Mouse (Mus musculus) midbrain, embryonic 14.5 days (tissue): ENCODE results near the gene Camta2. TPM values are rescaled to one million over a fixed set of nuclear protein-coding genes. Genes with fewer than 3 reads are reported as not detected.
A peak's percentile ranks its signal among the peaks of the same experiment; 100 is the strongest.

Experiments used
- ATAC-seq: fragments of 200-750 bp; cut with Nextera tagmentation; 2 replicates; pipeline ENCODE4 v1.8.0; 2017; ENCODE audit warnings: moderate number of reproducible peaks, moderate library complexity; ENCODE audit not compliant: low FRiP score, low TSS enrichment
- DNase-seq: peaks from one replicate; pipeline ENCODE4 v3.0.0-alpha.2; 2015
- H3K27ac ChIP-seq: fragments of 300-500 bp; sonication (generic); replicated peaks from 2 replicates; pipeline ENCODE4 v1.5.1; 2014; ENCODE audit warnings: mild to moderate bottlenecking, low read depth, low read length, moderate library complexity
- H3K27me3 ChIP-seq: fragments of 300-500 bp; sonication (generic); 2 replicates; pipeline ENCODE4 v1.6.1; 2014; ENCODE audit warnings: low read length, control low read depth, mixed read lengths; ENCODE audit not compliant: control insufficient read depth, insufficient read depth
- H3K36me3 ChIP-seq: fragments of 300-500 bp; sonication (generic); 2 replicates; pipeline ENCODE4 v1.6.1; 2014; ENCODE audit warnings: low read length, control low read depth; ENCODE audit not compliant: control insufficient read depth, insufficient read depth
- H3K4me1 ChIP-seq: fragments of 300-500 bp; sonication (generic); 2 replicates; pipeline ENCODE4 v1.6.1; 2014; ENCODE audit warnings: mild to moderate bottlenecking, antibody characterized with exemption, low read length, control low read depth; ENCODE audit not compliant: control insufficient read depth, insufficient read depth
- H3K4me2 ChIP-seq: fragments of 300-500 bp; sonication (generic); 2 replicates; pipeline ENCODE4 v1.6.1; 2014; ENCODE audit warnings: mild to moderate bottlenecking, low read length, moderate library complexity
- H3K4me3 ChIP-seq: fragments of 300-500 bp; sonication (generic); replicated peaks from 2 replicates; pipeline ENCODE4 v1.5.1; 2014; ENCODE audit warnings: low read depth, low read length
- H3K9ac ChIP-seq: fragments of 300-500 bp; sonication (generic); replicated peaks from 2 replicates; pipeline ENCODE4 v1.6.1; 2014; ENCODE audit warnings: mild to moderate bottlenecking, low read length, moderate library complexity
- H3K9me3 ChIP-seq: fragments of 300-500 bp; sonication (generic); 2 replicates; pipeline ENCODE4 v1.6.1; 2016; ENCODE audit warnings: low read length, control low read depth, mixed read lengths; ENCODE audit not compliant: control insufficient read depth
- WGBS: fragments of 180-500 bp; shearing (Covaris S2); extraction: QIAGEN DNeasy Blood & Tissue Kit; methylation state at CpG from one replicate; pipeline ENCODE4 v1.1.7; 2014; 5-methylcytosine and 5-hydroxymethylcytosine counted together
- polyA plus RNA-seq: library from polyadenylated mRNA; unstranded; fragments of >200 nt; fragmentation: Nextera tagmentation; extraction: Ambion mirVana; gene quantifications from 2 replicates; pipeline ENCODE4 v1.2.1, GENCODE M21; 2014

The Camta2 gene
- polyA plus RNA-seq, 1 experiment from 2014 or later, result 19.4 TPM

DNA sequence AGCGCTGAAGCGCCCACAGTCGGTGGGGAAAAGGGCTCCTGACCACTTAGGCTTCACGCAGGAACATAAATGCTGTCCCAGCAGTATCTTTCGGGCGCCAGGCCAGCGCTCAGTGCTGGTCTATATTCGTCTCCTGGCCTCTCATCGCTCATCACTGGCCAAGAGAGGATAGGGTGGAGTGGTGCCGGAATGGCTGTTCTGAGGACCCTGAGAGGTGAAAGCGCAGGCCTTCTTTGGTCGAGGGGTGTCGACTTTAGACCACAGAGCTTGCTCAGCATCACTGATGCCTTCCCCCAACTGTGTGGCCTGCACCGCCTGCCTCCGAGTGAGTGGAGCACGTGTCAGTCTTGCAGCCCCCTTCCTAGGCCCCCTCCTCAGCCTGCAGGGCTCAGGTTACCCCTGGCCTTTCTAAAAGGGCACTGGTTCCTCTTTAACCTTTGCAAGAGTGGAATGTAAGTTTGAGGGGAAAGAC is 31.4 kb downstream of the Camta2 start:
- Histone ChIP-seq H3K4me3 (peak overlapping the region; percentile 99), H3K4me1 (peaks cover 28% of the 10 kb centered on the region), H3K36me3 (peaks cover 20% of the 10 kb centered on the region), H3K9me3 (no peaks in the 10 kb centered on the region), H3K9ac (peak overlapping the region; percentile 97; the same call in 1 of the 2 replicates), H3K27ac (no peak overlapping the region), H3K4me2 (peak overlapping the region; percentile 86), H3K27me3 (no peaks in the 10 kb centered on the region)
- DNase-seq, result peak; percentile 32
- no peak for ATAC-seq
- 3% methylated on average over 16 of the region's 16 CpGs for WGBS

DNA sequence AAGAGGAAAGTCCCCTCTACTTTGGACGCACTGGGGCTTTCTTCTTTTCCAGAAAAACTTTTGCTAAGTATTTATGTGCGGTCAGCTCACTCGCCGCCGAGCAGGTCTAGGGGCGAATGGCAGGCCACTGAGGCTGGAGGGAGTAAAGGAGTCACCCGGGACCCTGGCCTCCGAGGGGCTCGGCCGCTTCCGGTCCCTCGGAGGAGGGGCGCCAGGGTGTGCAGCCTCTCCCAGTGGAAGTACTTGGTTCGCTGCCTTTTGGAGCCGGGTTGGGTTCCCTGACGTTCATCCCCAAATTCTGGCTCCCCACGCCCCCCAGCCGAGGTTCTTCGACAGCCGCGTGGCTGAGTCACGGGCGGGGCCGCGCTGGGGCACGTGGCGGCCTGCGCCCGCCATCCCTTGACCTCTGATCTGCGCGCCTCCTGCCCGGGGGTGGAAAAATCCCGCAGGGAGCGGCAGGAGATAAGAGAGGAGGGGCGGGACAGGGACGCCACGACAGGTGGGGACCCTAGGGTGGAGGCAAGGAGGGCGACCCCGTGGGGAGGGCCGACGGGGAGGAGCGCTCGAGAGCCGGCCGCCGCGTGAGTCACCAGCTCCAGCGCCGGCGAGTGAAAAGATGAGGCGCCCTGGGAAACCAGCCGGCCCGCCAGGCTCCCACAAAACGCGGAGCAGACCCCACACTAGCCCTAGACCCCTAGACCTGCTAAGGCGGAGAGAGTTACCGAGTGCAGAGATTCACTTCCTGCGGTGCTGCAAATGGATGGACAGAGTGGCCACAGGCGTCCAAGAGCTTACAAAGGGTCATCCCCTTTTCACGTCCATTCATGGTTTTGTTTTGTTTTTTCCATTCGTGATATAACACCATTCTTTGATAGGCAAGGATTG is 32.1 kb downstream of the Camta2 start:
- Histone ChIP-seq H3K36me3 (peaks cover 26% of the 10 kb centered on the region), H3K27me3 (no peaks in the 10 kb centered on the region), H3K9me3 (no peaks in the 10 kb centered on the region), H3K4me2 (peak overlapping the region; percentile 86), H3K4me3 (peak overlapping the region; percentile 99), H3K9ac (peak overlapping the region; percentile 97), H3K27ac (peak overlapping the region; percentile 42; the same call in 1 of the 2 replicates), H3K4me1 (peaks cover 28% of the 10 kb centered on the region)
- ATAC-seq (no peak), DNase-seq (peak; percentile 57)
- under 1% methylated on average over 61 of the region's 61 CpGs for WGBS

DNA sequence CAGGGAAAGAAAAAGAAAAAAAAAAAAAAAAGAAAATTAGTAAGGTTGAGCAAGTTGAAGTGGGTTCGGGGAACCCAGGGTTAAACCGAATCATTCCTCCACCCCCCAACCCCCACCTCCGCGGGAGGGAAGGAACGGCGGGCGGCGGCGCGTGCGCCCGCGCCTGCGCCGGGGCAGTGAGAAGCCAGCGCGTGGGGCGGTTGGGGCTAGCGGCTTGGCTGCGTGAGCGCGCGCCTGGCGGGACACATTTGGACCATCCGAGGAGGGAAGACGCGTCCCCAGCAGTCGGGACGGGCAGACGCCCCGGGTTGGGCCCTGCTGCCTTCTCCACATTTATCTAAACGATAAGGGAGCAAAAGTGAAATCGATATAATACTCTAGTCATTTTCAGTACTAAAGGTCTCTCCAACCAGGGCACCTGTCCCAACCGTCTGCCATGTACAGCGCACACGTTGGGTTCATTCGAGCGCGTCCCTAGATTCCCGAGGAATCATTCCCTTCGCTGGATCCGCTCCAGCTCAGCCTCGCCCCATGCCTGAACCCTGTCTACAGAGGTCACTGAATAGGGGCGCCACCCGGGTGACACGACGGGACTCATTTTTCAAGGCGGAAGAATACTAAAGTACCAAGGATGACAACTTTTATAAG is 32.9 kb downstream of the Camta2 start:
- Histone ChIP-seq H3K9ac (peak overlapping the region; percentile 97), H3K4me2 (peak overlapping the region; percentile 86), H3K4me1 (peaks cover 28% of the 10 kb centered on the region), H3K4me3 (peak overlapping the region; percentile 99), H3K9me3 (no peaks in the 10 kb centered on the region), H3K27ac (peak overlapping the region; percentile 96), H3K27me3 (no peaks in the 10 kb centered on the region), H3K36me3 (peaks cover 30% of the 10 kb centered on the region)
- peak; percentile 92 for DNase-seq
- ATAC-seq, result peak; percentile 56
- under 1% methylated on average over 48 of the region's 48 CpGs for WGBS

GRCm38 (mm10) chr11:70654198-70654922 is 33.5 kb downstream of the Camta2 start, which contains the start of gene Pfn1:
Gene Pfn1, minus strand, starts transcription at chr11:70654644.
- DNase-seq (peak; percentile 90), ATAC-seq (peak; percentile 57)
- Histone ChIP-seq H3K9ac (peak within 1 kb of the TSS; percentile 97), H3K36me3 (peaks cover 37% of the 10 kb centered on the region), H3K9me3 (no peaks in the 10 kb centered on the region), H3K4me3 (peak within 1 kb of the TSS; percentile 99), H3K4me2 (peak within 1 kb of the TSS; percentile 86), H3K4me1 (peaks cover 28% of the 10 kb centered on the region), H3K27ac (peak within 1 kb of the TSS; percentile 96), H3K27me3 (no peaks in the 10 kb centered on the region)
- under 1% methylated on average over 61 of the region's 61 CpGs for WGBS

DNA sequence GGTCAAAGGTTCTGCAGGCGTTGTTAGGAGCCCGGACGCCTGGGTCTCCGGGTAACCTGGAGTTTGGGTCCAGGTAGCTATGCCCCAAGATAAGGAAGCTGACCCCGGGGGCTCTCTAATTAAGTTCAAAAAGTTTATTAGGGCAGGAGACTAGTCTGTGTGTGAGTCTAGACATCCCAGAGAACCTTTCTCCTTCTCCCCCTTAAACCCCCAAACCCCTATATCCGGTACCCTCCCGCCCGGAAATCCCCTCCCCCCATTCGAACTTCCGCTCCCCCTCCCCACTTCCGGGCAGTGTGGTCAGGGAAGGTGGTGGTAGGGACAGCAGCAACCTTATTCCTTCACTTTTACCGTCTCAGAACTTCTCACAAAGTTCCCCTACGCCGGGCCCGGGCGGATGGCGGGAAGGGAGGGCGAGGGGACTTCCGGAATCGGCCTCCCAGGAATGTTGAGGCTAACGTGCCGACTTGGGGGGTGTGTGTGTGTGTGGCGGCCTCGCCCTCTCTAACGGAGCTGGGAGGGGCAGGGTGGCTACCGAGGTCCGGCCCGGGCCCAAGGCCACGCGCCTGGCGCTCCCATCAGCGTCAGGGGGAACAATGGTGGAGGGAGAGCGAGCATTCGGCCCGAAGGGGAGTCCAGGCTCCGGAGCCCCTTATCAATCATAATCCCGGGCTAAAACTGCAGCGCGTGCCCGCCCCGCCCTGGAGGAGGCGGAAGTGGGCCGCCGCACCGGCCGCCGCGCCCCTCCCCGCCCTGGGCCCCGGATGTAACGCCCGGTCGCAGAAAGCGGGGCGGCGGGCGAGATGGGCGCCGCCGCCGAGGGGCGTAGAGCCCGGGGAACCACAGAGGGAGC is 34.3 kb downstream of the Camta2 start:
- Histone ChIP-seq H3K9ac (peak overlapping the region; percentile 97), H3K27ac (peak overlapping the region; percentile 96), H3K4me2 (peak overlapping the region; percentile 86), H3K36me3 (peaks cover 43% of the 10 kb centered on the region), H3K4me1 (peaks cover 35% of the 10 kb centered on the region), H3K9me3 (no peaks in the 10 kb centered on the region), H3K4me3 (peak overlapping the region; percentile 99), H3K27me3 (no peaks in the 10 kb centered on the region)
- DNase-seq (peak; percentile 82), ATAC-seq (peak; percentile 63)
- WGBS, result 2% methylated on average over 58 of the region's 63 CpGs

GRCm38 (mm10) chr11:70652884-70653344 is 35.0 kb downstream of the Camta2 start:
- H3K4me2 ChIP-seq, result peak overlapping the region; percentile 86
- H3K4me1 ChIP-seq, result peaks cover 41% of the 10 kb centered on the region
- H3K9me3 ChIP-seq, result no peaks in the 10 kb centered on the region
- DNase-seq (no peak), ATAC-seq (no peak; the same call in 1 of the 2 replicates)
- 68% methylated on average over 6 of the region's 6 CpGs for WGBS
- peak overlapping the region; percentile 96; the same call in 1 of the 2 replicates for H3K27ac ChIP-seq
- peaks cover 43% of the 10 kb centered on the region for H3K36me3 ChIP-seq
- peak overlapping the region; percentile 97 for H3K9ac ChIP-seq
- peak overlapping the region; percentile 99 for H3K4me3 ChIP-seq
- no peaks in the 10 kb centered on the region for H3K27me3 ChIP-seq

GRCm38 (mm10) chr11:70652029-70652883 is 35.6 kb downstream of the Camta2 start:
- peaks cover 43% of the 10 kb centered on the region for H3K36me3 ChIP-seq
- 77% methylated on average over 12 of the region's 12 CpGs for WGBS

More at GRCm38 (mm10) chr11:70652029-70652883, 35.6 kb downstream of the Camta2 start:
- Histone ChIP-seq H3K4me3 (peak overlapping the region; percentile 99), H3K9ac (no peak overlapping the region), H3K27me3 (no peaks in the 10 kb centered on the region), H3K4me1 (peaks cover 43% of the 10 kb centered on the region), H3K4me2 (peak overlapping the region; percentile 86), H3K27ac (no peak overlapping the region), H3K9me3 (no peaks in the 10 kb centered on the region)
- ATAC-seq (no peak), DNase-seq (no peak)
